Mouse (Mus musculus) right cerebral cortex, postnatal 10 days (tissue): ENCODE measurements around the gene Zfp212.

Experiments used
- DNase-seq, 2 experiments: peaks; one replicate each; pipeline ENCODE4 v3.0.0; 2021; ENCODE audit warnings: low spot score in 2 of 2

Zfp212 gene

DNA sequence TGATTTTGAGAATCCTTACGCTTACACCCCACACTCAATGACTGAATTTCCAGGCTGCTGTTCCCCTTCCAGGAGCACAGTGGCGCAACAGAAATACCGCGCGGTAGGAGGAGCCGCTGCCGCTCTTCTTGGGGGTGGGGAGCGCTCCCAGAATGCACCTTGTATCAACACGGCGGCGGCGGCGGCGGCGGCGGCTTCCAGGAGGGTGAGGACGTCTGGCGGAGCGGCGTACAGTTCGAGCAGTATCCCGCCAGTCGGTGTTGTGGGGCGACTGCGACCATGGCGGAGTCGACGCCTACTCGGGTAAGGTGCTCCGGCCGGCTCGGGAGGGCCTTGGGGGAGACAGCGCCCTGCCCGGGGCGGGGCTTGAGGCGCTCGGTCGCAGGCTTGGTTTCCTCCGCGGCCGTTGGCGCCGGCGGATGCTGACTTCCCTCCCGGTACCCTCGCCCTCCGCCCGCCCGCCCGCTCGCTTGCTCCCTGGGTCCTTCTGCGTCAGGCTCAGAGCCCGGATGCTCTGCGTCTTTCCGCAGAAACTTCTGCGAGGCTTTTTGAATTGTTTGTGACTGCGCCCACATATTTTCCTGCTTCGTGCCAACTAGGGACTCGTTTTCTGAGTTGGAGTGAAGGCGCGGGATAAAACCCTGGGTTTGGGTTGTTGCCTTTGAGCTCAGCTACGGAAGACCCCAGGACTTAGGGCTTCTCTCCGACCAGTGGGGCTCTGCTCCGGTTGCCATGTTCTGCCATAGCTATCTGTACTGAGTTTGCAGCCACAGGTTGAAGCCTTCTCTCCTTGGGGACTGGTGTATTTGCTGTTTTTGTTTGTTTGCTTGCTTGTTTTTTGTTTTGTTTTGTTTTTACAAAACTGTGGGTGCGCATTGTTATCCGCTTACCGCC is at the start of gene Zfp212:
Gene Zfp212 (plus strand): TSS at position 30 of the 894 bp plus-strand sequence.
- DNase-seq: peak; percentile 94

DNA sequence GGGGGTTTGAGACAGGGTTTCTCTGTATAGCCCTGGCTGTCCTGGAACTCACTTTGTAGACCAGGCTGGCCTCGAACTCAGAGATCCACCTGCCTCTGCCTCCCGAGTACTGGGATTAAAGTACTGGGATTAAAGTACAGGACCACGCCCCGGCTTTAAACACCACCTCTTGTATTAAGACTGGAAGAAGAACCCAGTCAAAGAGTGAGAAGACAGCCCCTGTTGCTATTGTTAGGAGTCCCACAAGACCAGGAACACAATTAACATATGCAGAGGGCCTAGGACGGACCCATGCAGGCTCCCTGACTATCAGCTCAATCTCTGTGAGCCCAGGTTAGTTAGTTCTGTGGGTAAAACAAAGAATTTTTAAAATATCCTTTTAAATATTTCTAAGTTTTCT is 48.0 kb upstream of the Zfp212 start:
- DNase-seq: no peak

DNA sequence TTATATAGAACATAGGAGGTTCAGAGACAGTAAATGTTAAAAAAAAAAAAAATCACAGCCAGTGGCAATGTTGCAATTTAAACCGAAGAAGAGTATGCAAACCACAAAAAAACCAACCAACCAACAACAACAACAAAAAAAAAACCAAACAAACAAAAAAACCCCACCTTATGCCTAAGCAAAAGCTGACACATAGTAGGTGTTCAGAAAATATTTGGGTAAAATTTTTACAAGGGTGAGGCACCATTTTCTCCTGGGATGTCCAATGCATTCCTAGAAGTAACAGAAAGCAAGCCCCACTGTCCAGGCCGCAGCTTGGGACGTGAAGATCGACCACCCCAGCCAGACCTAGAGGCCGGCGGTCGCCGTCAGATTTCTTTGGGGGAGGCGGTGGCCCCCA is 43.2 kb upstream of the Zfp212 start, which contains the start of gene Zfp282:
Gene Zfp282 (plus strand): TSS at position 147 of the 400 bp plus-strand sequence.
- DNase-seq: no peak

DNA sequence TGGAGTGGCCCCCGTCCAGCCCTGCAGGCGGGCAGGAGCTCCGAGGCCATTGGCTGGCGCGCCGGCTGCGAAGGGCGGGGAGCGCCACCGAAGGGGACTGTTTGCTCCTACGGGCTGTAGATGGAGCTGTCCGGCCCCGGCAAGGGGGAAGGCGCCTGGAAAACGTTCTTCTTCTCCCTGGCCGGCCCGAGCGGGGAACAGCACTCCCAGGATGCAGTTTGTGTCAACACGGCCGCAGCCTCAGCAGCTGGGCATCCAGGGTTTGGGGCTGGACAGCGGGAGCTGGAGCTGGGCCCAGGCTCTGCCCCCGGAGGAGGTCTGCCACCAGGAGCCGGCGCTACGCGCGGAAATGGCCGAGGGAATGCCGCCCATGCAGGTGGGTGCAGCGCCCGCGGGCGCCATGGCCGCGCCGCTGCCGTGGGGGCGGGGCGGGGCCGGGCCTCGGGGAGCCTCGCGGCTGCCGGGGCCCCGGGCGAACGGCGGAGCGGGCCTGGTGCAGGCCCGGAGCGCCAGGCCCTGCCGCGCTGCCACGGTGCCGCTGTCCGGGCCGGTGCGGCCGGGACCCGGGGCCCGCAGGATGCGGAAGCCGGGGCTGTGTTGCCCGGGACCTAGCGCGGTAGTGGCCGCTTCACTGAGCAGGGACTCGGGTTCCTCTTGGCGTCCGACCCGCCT is 42.7 kb upstream of the Zfp212 start:
- peak; percentile 94 to 95 for DNase-seq

DNA sequence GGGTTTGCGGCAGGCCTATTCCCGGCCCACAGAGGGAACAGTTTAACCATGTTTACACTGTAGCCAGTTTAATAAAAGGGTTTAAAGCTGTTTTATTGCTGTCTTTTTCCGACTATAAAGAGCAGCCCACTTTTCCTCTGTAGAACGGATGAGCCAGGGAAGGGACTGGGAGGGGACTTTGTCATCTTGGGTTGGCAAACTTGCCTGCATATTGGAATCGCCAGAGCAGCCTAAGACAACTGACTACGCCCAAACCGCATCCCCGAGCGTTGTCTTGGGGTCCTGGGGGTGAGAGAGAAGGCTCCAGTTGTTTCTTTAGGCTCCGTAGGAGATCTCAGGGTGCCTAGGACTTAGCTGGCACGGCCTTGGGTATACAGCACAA is 42.2 kb upstream of the Zfp212 start:
- DNase-seq: no peak

DNA sequence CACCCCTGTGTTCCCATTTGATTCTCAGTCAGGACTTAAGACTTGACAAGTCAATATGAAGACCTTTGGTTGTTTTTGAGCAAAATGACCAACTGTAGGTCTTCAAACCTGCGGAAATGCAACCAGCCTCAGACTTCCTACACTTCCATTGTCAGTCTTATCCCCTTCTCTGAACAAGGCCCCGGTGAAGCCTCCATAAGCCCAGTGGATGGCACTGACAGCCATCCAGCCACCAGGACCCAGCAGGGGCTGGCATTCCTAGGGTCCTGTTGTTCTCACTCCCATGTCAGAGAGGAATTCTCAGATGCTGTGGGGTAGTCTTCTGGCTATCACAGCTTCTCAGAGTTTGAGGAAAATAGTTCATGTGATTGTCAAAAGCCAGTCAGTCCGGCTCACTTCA is 41.7 kb upstream of the Zfp212 start:
- DNase-seq: no peak

DNA sequence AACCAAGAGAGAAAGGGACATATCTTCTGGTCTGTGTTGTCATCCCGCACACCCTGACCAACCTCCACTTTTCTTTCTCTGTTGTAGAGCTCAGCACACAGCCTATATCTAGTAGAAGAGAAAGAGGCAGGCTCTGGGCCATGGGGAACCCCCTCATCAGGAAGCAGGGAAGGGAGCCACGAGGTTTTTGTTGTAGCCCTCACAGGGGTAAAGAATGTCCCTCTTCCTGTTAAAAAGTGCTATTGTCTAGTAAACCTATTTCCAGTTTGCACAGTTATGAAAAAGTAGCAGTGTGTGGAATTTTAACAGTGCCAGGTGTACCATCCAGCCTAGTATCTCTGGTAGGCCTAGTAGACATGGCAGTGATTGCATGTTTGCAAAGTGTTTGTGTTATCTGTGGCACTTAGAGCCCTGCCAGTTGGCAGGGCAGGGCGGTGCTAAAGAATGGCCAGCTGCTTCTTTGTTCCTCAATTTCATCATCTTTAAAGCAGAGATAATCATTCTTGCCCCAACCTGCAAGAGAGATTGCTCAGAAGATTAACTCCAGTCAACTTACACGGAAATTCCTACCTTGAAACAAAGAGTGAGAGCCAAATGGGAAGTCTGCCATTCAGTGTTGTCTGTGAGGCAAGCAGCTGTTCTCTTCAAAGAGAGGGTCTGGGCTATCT is 41.1 kb upstream of the Zfp212 start:
- no peak for DNase-seq

DNA sequence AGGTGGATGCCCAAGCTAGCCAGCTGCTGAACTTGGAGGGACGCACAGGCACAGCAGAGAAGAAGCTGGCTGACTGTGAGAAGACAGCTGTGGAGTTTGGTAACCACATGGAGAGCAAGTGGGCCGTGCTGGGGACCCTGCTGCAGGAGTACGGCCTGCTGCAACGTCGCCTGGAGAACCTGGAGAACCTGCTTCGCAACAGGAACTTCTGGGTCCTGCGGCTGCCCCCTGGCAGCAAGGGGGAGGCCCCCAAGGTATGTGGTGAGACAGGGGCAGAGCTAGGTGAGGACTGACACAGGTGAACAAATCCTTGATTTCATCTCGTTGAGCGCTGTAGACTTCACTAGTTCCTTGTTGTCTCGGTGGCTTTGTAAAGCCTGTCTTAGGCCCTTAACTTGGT is 40.1 kb upstream of the Zfp212 start:
- no peak for DNase-seq

DNA sequence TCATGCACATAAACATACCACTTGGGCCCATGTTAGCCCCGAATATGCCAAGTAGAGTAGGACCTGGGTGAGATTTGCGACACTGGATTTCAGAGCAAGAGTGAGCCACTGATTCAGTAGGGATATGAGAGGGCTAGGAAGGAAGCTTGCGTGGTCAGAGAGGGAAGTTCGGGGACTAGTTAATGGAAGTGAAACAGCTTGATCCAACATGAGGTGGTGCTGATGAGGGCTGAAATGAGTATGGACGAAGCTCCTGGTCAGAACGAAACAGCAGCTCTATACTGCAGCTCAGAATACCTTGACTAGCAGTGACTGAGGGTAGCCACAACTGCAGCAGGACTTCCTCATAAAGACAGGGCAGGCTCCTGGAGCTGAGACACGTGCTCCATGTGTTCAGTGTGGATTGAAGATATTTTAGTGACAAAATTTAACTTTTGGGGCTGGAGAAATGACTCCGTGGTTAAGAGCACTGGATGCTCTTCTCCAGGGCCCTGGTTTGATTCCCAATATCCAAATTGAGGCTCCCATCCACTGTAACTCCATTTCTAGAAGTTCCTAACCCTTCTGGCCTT is 31.4 kb upstream of the Zfp212 start:
- no peak for DNase-seq

DNA sequence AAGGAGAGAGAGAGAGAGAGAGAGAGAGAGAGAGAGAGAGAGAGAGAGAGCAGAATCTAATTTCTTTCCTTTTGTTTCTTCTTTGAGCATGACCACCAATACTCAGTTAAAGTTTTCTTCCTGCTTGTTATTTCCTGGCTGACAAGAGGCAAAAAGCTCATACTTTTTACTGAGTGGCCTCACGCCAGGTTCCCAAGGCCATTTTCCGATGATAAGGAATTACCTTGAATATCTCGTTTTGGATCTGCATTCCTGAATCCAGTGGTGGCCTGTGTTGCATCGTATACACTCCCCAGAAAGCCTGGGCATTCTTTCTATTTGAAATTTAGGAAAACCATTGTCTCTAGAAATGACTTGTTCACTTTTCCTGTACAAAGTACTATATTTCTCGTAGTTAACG is 20.9 kb upstream of the Zfp212 start:
- DNase-seq: no peak

DNA sequence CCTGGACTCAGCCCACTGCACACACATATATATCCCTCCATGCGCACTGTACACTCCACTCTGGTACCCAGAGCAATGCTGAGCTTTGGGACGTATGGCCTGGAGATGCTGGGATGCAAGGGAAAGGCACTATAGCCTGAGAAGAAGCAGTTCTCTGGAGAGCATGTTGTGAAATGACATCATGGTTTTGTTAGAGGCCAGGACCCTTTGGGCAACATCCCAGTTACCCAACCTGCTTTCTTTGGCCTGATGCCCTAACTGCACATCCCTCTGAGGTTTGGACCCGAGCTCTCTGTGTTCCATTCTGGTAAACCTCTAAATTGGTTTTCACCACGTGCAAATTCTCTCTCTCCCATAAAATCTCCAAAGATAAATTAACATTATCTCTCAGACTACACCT is 16.7 kb upstream of the Zfp212 start:
- DNase-seq: no peak

DNA sequence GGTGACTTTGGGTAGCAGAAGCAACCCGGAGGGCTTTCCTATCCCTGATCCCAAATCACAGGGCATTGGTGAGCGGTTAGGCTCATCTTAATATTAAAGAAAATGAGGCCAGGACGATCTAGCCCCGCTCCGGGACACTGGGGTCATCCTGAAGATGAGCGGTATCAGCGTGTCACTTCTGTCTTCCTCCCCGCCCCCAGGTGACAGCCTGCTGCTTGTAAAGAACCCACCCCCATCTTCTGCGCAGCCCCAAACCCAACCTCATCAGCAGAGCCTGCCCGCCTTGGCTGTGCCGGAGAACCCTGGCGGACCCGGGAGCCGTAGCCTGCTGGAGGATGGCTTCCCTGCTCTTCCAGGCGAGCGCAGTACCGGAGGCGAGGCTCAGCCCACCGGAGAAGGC is 15.9 kb upstream of the Zfp212 start:
- DNase-seq: no peak

DNA sequence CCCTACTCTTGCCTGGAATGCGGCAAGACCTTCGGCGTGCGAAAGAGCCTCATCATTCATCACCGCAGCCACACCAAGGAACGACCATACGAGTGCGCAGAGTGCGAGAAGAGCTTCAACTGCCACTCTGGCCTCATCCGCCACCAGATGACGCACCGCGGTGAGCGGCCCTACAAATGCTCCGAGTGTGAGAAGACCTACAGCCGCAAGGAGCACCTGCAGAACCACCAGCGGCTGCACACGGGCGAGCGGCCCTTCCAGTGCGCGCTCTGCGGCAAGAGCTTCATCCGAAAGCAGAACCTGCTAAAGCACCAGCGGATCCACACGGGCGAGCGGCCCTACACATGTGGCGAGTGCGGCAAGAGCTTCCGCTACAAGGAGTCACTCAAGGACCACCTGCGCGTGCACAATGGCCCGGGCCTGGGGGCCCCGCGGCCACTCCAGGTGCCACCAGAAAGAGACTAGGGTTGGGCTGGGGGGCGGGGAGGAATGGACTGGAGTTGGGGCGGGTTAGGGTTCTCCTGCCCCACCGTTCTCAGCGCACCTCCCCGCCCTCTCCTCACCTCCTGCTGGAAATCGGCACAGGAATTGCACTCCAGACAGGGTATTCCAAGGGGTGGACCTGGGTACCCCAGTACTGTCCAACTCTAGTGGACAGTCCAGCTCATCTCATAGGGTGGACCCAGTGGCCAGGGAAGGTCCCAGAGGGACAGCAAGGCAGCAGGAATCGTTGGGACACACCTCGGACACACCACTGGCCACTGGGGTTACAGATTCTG is 15.2 kb upstream of the Zfp212 start:
- no peak for DNase-seq

DNA sequence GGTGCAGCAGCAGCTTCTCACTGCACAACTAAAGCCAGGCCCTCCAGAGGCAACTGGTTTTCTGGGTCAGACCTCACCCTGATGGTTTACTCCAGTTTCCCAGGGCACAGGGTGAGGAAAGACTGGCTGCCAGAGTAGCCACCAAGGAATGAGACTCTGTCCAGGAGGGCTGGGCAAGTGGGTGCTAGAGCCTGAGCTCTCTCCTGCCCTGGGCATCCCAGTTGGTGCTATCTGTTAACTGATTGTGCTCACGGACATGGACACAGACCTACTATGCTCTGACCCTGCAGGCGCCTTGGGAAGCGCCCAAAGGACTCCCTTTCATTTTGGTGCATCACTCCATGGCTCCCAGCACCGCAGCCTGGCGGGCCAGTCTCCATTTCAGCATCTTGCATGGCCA is 13.9 kb upstream of the Zfp212 start:
- no peak for DNase-seq

DNA sequence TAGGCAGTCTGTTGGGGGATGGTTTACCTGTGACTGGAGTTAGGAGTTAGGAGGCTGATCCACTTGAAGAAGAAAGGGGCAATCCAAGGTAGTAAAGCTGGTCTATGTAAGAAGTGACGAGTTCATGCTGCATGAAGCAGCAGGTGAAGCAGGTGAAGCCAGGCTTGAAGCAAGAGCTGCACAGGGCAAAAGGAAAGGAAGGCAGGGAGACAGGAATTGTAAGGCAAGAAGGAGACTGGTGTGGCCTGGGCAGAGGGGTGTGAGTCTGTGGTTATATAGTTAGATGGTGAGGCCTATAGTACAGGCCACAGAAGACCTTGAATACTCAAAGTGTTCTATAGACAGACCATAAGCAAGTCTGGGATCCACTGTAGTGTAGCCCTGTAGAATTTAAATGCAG is 11.3 kb upstream of the Zfp212 start:
- DNase-seq: no peak

DNA sequence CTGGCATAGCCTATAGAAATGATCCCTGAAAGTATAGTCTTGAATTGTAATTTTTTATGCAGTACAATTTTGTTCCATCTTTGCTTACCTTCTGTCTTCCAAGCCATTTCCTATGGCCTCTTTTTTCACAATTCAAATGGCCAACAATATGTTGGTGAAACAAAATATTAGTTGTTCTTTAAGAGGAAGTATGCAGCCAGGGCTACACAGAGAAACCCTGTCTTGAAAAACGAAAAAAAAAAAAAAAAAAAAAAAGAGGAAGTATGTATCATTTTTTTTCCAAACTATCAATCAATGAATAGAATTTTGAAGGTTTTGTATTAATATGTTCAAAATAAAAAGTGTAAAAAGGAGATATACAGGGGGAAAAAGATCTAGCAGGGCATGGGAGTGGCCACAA is 8.6 kb upstream of the Zfp212 start:
- no peak for DNase-seq

DNA sequence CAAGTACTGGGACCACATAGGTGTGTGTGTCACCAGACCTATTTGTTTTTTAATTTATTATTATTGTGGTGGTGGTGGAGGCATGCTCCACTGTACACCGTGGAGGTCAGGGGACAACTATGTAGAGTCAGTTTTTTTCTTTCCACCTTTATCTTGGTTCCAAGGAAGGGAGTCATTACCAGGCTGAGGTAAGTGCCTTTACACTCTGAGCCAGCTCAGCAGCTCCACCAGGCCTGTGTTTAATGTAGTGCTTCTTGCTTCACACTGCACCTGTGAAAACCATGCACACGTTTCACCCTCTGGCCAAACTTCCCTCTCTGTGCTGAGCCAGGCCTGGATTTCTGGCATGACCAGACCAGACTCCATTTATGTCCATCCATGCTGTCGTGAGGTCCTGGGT is 7.3 kb upstream of the Zfp212 start:
- DNase-seq: no peak

DNA sequence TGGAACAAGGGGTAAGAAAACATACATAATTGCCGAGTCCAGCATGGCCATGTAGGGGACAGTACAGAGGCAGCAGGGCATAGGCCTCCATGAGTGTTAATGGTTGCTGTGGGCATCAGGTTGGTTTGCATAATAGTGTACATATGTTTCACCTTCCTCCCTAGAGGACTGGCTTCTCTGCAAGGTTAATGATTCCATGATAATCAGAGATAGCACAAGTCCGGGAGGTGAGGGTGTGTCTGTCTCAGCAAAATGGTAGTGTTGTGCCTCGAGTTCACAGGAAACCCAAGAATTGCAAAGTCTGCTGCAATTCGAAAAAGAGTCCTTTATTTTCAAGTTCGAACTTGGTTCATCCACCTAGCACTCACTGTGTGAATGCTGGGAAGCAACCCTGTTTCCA is 3.2 kb upstream of the Zfp212 start:
- no peak for DNase-seq

DNA sequence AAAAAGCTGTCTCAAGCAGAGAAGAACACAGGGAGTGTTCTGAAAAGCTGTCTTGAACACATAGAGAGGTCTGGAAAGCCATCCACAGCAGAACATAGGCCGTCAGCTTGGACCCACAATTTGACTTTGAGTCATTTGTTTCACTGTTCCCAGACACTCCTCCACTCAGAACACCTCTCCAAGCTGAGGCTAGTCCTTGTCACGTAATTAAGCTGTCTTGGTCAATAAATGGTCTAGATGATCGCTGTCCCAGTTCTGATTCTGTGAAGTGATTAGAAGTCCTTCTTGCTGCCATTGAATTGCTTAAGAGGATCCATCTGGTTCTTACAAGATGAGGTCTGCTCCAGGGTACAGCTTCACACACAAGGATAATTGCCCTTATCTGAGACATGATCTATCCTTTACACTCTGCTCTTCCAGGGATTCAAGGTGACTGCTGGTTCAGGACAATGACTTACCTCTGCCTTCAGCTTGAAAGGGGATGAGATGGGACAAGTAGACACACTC is 1.5 kb upstream of the Zfp212 start:
- no peak for DNase-seq

DNA sequence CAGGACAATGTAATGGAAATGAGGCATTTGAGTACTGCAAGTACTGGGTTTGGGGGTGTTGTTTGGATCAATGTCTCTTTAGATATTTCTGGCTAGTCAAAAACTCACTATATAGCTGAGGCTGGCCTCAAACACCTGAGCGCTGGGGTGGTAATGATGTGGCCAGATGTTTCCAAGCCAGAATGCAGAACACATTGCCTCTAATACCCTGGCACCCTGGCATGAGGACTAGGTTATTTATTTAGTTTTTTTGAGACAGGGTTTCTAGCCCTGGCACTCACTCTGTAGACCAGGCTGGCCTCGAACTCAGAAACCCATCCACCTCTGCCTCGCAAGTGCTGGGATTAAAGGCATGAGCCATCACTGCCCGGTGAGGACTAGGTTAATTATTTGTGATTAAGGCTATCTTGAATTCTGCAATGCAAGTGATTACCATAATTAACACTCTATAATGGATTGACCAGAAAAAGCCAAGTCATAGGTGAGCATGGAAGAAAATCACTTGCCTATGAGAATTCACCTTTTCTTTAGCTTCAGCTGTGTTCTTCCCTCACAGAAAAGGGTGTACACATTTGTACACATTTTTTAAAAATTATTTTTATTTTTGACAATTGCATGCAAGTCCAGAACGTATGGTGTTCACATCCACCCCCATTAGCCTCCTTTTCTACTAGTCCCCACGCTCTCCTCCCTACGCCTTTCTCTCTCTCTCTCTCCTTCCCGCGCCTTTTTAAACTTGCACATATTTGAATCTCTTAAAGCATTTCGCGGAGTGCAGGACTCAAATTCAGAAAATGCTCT is 430 bp upstream of the Zfp212 start:
- no peak for DNase-seq

DNA sequence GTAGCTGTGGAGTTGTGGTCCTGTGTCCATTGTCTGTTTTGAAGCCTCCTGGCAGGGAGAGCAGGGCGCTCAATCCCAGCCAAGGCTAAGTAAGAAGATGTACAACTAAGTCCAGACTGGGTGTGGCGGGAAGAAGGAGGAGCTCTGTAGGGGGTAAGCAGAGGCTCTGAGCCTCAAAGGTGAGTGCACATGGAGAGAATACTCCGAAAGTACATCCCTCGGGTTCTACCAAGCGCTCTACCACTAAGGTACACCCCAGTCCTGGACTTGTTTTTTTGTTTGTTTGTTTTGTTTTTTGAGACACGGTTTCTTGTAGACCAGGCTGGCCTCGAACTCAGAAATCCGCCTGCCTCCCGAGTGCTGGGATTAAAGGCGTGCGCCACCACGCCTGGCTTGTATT is 22.2 kb downstream of the Zfp212 start:
- no peak for DNase-seq
